Mouse (Mus musculus): ENCODE results near the gene Lrp2.

The Lrp2 gene

DNA sequence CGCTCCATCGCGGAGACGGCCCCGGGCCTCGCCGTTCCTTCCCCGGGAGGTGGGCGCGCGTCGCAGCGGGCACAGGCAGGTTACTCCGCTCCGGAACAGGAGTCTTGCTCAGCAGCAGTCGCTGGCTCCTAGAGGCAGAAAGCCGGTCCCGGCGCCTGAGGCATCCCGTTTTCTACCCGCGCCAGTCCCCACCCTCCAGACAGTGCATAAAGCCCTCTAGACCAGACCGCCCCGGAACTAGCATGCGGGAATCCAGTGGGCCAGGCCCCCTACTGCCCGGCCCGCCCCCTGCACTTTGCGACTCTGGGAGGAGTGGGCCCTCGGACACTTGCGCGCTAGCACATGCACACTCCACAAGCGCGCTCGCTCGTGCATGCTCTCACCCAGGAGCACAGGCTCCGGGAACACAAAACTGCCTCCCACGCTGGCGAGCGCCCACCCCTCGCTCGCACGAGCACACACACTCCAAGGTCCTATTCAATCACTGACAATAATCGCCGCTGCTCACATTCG is at the start of gene Lrp2:
Gene Lrp2, minus strand, starts transcription at position 180 of the 513 bp plus-strand sequence.
- peak; percentile 11 for DNase-seq (ENCODE audit: low spot score)

DNA sequence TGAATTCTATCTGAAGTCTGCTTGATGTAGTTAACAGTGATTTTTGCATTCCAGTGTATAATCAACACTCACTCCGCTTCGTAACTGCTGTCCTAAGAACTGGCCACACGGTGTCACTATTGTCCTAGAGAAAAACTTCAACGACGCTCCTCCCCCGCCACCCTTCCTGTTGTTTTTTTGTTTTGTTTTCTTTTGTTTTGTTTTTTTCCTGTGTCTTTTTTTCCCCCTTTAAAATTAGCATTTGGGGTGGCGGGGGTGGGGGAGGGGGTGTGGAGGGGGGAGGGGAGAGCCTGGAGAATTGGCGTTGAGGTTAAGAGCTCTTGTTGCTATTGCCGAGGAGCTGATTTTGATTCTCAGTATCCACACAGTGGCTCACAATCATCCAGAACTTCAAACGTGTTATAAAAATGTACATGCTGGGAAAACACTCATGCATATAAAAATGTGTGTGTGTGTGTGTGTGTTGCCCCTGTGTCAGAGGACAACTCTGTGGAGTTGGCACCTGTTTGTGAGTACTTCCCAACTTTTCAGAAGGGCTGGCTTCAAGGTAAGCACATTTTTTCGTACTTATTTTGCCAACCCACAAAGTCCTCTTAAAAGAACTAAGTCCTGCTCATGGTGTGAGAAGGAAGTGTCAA is 49.3 kb upstream of the Lrp2 start:
- peak; percentile 52 for DNase-seq (ENCODE audit: low spot score)

DNA sequence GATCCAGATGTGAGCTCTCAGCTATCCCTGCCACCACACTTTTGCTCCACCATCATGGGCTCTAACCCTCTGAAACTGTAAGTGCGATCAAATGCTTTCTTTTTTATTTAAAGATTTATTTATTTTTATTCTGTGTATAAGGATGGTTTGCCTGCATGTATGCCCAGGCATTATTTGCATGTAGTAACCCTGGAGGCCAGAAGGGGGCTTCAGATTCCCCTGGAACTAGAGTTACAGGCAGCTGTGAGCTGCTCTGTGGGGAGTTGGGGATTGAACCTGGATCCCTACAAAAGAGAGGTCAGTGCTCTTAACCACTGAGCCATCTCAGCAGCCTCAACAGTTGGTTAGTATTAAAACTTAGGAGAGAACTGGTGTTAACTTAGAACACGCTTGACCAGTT is 45.6 kb upstream of the Lrp2 start:
- DNase-seq (ENCODE audit: low spot score) = no peak

DNA sequence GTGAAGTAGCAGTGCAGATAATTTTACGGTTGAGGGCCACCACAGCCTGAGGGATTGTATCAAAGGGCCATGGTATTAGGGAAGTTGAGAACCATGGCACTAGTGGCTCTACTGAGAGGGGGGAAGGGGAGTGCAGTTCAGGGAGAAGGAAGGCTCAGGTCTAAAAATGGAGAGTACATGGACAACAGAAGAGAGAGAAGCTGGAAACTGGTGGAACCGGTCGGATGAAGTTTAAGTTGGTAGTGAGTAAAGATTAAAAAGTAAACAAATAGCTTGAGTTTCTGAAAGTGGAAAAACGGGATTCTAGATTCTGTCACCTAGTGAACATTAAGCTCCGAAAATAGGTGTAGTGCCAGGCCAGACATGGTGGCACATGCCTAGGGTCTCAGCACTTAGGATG is 44.9 kb upstream of the Lrp2 start:
- DNase-seq (ENCODE audit: low spot score) = no peak

DNA sequence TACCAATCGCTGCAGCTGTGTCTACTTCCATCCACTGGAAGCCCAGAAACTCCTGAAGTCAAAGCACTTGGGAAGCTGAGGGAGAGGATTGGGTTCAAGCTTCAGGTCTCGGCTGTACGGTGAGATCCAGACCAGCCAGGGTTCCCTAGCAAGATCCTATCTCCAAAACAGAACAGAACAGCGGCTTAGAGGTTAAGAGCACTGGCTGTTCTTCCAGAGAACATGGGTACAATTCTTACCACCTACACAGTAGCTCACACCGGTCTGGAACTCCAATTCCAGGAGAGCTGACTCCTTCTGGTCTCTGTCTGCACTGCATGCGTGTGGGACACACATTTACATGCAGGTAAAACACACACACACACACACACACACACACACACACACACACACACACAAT is 44.0 kb upstream of the Lrp2 start:
- DNase-seq (ENCODE audit: low spot score) = no peak

DNA sequence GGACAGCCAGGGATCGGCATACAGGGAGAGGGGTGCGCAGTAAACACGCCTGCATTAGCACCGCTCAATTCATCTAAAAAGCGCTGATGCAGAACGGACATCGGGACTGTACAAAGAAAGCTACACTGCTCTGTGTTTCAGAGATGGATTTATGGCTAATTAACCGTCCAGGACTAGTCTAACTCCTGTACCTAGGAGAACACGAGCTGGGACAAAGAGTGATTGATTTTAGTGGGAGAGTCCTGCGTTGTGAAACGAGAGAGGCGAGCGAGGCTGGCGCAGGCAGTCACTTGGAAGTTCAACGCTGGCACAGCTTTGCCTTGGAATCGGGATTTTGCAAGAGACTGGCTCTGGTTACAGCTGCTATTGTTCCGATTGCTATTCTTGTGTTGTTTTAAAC is 43.4 kb upstream of the Lrp2 start:
- DNase-seq (ENCODE audit: low spot score) = no peak

DNA sequence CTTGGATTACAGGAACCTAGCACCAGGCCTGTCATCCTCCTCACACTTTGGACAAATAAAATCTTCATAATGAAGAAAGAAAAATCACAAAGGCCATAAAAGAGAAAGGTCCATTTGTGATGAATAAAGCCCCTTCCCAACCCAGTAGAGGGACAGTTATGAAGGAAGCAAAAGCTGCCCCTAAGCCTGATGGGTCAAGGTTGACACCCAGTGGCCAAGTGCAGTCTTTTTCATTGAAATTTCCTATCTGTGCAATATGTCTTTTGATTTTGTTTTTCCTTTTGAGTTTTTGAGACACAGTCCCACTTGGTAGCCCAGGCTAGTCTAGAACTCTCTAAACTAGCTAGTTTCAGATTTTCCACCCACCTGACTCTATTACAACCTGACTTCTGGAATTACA is 33.4 kb upstream of the Lrp2 start:
- DNase-seq (ENCODE audit: low spot score) = no peak

DNA sequence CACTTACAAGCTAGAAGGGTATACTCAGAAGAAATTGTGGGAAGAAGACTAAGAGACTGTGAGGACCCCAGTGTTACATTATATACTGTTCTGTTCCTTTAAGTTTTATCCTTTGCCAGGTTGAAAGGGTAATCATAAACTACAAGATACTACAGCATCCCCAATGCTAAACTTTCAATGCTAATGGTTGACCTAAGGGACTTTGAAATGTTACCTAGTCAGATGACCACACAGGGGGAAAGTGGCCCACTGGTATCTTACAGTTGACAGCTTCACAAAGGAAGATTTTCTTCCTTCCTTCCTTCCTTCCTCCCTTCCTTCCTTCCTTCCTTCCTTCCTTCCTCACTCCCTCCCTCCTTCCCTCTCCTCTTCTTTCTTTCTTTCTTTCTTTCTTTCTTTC is 32.5 kb upstream of the Lrp2 start:
- no peak for DNase-seq (ENCODE audit: low spot score)

DNA sequence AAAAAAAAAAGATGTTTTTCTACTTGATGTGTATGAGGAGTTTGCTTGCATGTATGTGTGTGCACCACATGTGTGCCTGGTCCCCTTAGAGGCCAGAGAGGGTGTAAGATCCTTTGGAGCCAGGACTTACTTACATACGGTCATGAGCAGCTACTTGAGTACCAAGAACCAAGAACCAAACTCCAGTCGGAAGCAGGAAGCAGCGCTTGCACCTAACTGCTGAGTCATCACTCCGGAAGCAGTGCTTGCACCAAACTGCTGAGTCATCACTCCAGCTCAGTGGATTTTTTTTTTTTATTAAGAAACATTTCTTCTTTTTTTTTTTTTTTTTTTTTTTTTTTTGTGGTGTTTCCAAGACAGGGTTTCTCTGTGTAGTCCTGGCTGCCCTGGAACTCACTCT is 27.4 kb upstream of the Lrp2 start:
- DNase-seq (ENCODE audit: low spot score) = no peak

DNA sequence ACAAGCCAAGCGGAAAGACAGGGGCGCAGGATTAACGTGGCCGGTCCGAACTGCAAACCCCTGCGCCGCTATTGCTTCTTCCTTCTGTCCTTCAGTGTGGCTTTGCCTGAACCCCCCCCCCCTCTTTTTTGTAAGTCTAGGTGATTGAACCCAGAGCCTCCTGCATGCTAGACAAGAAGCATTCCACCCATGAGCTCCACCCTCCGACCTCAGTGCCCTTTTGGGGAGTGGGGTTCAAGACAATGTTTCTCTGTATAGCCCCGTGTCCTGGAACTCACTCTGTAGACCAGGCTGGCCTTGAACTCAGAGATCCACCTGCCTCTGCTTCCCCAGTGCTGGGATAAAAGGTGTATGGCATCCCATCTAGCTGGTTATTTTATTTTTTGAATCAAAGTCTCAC is 26.9 kb upstream of the Lrp2 start:
- DNase-seq (ENCODE audit: low spot score) = no peak

DNA sequence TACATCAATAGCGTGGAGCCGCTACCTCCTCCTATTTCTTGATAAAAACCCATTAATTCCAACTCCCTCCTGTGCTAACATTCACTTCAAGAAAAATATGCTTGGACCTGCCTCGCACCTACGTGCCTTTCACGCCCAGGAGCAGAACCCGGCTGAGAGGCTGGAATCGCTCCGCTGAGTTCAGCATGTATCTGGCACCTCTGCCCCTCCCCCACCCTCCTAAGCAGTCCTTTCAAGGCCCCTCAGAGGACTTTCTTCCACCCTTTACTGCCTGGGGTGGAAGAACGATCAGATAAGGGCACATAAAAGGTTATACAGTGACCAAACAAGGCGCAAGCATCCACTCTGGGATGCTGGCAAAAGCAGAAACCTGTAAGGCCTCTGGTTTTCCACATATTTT is 26.4 kb upstream of the Lrp2 start:
- no peak for DNase-seq (ENCODE audit: low spot score)

DNA sequence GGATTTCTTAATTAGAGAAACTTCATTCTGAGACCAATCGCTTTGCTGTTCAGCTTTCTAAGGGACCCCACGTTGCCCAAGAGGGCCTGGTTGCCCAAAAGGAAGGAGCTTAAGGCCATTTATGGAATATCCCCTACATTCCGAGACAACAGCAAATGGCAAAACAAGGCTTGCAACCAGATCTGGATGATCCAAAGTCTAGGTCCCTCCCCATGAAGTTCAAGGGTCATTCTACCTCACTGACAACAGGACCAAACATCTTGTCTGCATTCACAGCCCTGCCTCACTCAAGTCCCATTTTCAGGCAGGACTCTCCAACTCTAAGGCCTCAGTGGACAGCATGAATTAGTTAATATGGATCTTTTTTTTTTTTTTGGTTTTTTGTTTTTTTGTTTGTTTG is 20.8 kb upstream of the Lrp2 start:
- no peak for DNase-seq (ENCODE audit: low spot score)

DNA sequence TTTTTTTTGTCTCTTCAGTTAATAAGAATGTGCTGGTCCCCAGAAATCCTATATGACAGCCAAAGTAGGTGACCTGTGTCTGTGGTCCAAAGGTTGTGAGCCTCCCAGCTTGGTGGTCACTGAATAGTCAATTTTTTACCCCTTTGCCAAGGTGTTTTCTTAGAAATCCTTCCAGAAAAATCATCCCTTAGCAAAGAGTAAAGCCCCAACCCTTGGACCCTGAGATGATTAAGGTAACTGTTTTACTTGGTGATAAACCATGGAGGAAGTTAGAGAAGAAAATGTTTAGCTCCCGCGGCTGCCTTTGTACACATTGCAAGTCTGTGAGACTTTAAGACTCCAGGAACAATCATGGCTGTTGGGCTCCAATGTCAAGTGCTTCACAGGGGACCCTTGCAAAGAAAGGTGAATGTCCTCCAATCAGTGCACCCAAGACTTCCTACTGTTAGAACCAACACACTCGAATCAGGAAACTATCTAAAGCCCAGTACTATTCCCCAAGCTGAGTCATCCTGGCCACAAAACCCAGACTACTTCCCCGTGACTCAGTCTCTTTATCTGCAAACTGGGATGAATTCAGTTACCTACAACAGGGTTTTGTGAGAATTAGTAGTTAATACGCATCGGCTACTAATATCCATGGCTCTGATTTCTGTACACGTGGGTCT is 18.0 kb upstream of the Lrp2 start:
- DNase-seq (ENCODE audit: low spot score) = no peak

DNA sequence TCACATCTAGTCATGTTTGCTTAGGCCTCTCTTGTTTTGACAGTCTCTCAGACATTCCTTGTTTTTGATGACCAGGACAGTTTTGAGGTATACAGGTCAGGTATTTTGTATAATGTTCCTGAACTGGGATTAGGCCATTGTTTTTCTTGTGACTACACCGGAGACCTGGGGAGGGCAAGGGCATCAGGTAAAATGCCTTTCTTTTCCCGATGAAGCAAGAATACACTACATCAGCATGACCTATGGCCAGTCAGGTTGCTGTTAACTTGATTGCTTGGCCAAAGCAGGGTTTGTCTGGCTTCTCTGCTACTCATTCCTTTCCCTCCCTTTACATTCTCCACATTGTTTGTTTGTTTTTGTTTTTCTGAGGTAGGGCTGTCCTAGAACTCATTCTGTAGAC is 7.3 kb upstream of the Lrp2 start:
- DNase-seq (ENCODE audit: low spot score) = no peak

DNA sequence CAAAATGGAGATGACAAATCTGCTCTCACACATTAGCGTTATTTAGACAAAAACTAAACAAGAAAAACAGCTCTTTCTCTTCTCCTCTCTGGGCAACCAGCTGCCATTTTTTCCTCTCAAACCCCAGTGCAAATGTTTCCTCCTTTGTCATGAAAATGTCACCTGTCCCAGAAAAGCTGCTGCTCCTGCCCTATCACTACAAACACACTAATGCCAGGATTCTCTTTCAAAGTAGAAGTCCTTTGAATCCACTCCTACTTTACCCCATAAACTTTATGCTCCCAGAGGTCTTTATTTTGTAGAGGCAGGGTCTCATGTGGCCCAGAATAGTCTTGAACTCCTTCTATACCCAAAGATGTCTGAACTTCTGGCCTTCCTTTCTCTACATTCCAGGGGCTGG is 6.7 kb upstream of the Lrp2 start:
- no peak for DNase-seq (ENCODE audit: low spot score)

DNA sequence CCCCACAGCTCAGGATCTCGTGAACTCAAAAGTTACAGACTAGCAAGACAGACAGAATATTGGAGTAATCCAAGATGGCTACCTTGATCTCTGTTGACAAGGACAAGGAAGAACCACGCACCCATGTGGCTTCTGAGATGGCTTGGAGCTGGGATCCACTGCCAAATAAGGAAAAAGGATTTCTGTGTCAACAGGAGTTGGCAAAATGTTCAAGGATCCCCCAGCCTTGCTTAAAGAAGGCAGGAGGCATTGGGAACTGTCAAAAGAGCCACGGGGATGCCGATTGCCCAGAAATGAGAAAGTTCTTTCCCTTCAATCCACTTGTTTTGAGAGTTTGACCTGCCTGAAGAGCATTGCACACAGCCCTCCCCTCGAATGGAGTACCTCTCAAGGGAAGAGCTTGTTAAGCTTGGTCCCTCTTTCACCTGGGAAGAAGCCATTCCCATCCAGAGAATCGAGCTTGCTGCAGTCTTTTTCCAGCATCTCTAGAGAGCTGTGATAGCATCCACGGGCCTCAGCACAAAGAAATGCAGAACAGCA is 6.2 kb upstream of the Lrp2 start:
- no peak for DNase-seq (ENCODE audit: low spot score)

DNA sequence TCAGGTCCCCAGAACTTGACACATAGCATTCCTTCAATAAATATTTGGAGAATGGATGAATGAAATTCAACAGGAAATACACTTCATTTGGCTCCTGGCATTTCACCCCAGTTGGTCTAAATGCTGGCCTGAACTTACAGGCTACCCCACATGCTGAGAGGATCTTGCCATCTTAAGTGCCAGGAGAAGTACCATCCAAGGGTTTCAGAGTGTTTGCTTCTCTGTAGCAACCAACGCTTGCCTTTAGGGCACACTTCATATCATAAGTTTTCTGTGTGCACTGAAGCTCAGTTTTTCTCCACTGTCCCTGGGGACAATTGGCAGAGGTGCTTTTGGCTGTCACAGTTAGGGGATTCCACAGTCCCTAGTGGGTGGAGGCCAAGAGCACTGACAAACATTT is 4.7 kb upstream of the Lrp2 start:
- DNase-seq (ENCODE audit: low spot score) = no peak

DNA sequence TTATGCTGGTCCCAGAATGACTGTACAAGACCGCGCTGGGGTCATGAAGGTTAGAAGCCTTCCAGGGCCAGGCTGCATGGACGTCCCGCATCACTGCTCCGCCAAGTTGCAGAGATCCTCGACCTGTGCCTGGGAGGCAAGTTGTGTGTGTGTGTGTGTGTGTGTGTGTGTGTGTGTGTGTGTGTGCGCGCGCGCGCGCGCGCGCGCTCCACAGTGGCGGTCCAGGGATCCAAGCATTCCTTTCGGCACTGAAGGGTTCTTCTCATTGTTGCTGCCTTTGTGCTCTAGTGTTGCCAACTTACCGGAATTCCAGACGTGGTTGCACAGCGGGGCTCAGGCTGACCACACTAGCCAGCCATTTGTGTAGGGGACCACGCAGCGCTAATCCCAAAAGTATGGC is 2.0 kb upstream of the Lrp2 start:
- DNase-seq (ENCODE audit: low spot score) = no peak

DNA sequence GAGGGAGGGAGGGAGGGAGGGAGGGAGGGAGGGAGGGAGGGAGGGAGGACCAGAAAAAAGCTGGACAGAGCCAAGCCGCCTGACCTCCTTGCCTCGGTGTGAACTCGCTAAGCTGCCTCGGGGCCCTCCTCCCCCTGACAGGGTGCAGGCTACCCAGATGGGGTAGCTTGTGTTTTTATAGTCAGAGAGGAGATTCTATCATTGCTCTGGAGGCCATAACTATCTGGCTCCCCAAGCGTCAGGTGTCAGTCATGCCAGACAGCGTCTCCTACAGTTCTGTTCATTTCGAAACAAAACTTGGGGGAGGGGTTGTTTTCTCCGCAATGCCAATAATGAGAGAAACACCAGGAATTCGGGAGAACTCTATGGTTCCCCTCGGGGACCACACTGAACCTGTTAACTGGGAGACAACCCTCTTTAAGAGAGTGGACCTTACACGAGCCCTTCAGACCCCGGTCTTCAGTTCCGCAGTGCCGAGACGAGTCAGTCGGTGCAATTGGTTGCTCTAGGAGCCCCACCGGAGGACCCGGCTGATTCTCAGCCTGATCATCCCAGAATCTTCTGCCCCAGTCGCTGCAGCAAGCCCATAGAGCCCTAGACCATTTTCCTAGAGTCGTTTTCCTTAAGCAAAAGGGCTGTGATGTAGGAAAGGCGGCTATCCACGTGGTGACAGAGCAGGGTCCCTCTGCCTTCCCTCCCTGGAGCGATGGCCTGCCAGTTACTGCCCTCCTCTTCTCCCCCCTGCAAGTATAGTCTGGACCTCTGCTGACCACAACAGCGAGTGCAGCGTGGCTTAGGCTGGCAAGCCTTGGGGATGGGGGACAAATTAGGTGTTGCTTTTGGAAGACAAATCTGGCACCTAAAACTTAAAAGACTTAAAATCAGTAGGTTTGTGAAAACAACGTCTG is 1.2 kb upstream of the Lrp2 start:
- DNase-seq (ENCODE audit: low spot score) = no peak

DNA sequence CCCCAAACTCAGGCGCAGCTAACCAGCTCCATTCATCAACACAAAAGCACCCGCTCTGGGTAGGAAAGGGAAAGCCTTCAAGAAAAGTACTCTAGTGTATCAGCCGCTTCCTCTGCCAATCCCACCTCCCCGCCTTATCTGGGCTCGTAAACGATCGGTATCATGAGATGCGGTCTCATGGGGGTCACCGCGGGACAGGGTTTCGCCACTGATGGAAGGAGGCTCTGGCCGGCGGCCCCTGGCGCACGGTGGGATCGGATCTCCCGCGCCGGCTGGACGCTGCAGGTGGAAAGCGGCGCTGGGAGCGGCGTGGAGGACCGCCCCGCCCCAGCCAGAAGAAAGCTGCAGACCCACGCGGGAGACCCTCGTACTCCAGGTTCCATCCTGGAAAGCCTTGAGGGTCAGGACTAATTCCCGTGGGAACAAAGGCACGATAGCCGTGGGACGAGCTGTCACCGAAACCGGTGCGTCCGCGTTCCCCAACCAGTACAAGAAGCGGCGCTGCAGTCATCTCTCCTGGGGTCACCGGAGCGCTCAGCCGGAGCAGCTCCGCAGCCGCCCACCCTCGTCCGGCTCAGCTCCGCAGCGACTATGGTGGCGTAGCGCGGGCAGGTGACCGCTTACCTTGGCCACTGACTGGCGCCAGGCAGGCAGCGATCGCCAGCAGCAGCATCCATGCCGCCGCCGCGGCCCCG is 527 bp downstream of the Lrp2 start:
- no peak for DNase-seq (ENCODE audit: low spot score)

DNA sequence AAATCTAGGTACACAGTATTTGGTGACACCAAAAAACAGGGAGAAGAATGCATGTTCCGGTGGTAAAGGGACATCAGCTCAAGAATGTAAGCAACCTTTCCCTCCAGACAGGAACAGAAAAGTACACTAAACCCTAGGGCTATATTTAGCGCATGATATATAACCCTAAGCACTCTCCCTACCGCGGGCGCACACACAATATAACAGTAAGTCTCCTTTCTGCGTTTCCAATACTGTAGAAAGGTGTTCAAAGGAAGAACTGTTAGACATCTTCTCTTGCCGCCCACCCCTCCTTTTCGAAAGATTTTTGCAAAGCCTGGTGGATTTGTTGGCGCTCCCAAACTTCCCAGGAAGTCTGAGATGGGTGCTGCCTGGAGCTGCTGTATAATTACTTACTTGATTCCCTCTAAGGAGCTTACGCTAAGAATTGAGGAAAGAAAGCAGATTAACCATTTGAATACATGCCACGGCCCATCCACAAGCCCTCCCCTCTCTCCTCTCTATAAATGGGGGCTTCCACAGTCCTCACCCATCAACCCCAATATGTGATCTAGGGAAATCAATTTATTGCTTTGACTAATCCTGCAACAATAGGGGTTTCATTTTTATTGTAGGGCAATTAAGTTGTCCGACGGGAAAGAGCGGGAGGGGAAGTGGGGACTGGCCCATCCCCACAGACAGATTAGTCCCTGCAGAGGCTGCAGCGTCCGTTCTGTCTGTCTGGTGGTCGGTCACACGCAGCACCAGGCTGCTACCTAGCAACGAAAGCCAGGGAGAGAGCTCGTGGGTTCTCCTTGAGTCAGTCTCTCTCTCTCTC is 1.5 kb downstream of the Lrp2 start:
- DNase-seq (ENCODE audit: low spot score) = no peak

Measured in ovary, postnatal 14 days (tissue).